Mouse (Mus musculus) hindbrain, embryonic 10.5 days (tissue): ENCODE data around the gene Eif5b. TPM values are rescaled to one million over a fixed set of nuclear protein-coding genes. Genes with fewer than 3 reads are reported as not detected.
"Not testable (repeated sequence)": the region's sequence is repeated elsewhere in the genome, so short reads cannot be mapped to it uniquely, and the experiment has no call there.

Experiments
- DNase-seq: peaks from one replicate; pipeline ENCODE4 v3.0.0-alpha.2; 2017; ENCODE audit warnings: low spot score
- H3K27ac ChIP-seq: fragments of 300-500 bp; sonication (generic); 2 replicates; pipeline ENCODE4 v1.5.1; 2016; ENCODE audit warnings: mild to moderate bottlenecking, moderate library complexity
- H3K27me3 ChIP-seq: fragments of 300-500 bp; sonication (generic); 2 replicates; pipeline ENCODE4 v1.6.1; 2016; ENCODE audit warnings: mild to moderate bottlenecking; ENCODE audit not compliant: poor library complexity, insufficient read depth, severe bottlenecking
- H3K36me3 ChIP-seq: fragments of 300-500 bp; sonication (generic); 2 replicates; pipeline ENCODE4 v1.6.1; 2016; ENCODE audit warnings: mild to moderate bottlenecking, moderate library complexity
- H3K4me1 ChIP-seq: fragments of 300-500 bp; sonication (generic); replicated peaks from 2 replicates; pipeline ENCODE4 v1.6.1; 2016; ENCODE audit warnings: mild to moderate bottlenecking
- H3K4me3 ChIP-seq: fragments of 300-500 bp; sonication (generic); 2 replicates; pipeline ENCODE4 v1.5.1; 2016; ENCODE audit warnings: mild to moderate bottlenecking, moderate library complexity
- H3K9me3 ChIP-seq: fragments of 300-500 bp; sonication (generic); 2 replicates; pipeline ENCODE4 v1.6.1; 2016; ENCODE audit warnings: mild to moderate bottlenecking, moderate library complexity
- WGBS: fragments of 180-500 bp; shearing (Covaris S2); methylation state at CpG from one replicate; pipeline ENCODE4 v1.1.7; 2016; 5-methylcytosine and 5-hydroxymethylcytosine counted together
- polyA plus RNA-seq: library from polyadenylated mRNA; unstranded; fragments of >200 nt; fragmentation: Nextera tagmentation; extraction: Ambion mirVana; gene quantifications from 2 replicates; pipeline ENCODE4 v1.2.1, GENCODE M21; 2016

The Eif5b gene
- polyA plus RNA-seq, 1 experiment from 2014 or later: 16.4 TPM

GRCm38 (mm10) chr1:38012509-38012908 lies 14.7 kb downstream of the Eif5b start:
- Histone ChIP-seq H3K4me3 (no peak overlapping the region), H3K4me1 (no peaks in the 10 kb centered on the region), H3K27ac (no peak overlapping the region), H3K36me3 (no peaks in the 10 kb centered on the region), H3K9me3 (no peaks in the 10 kb centered on the region), H3K27me3 (no peaks in the 10 kb centered on the region)
- DNase-seq: no peak

GRCm38 (mm10) chr1:38014551-38015203 lies 16.9 kb downstream of the Eif5b start:
- no peak for DNase-seq
- Histone ChIP-seq H3K36me3 (peaks cover 20% of the 10 kb centered on the region), H3K27ac (no peak overlapping the region), H3K9me3 (no peaks in the 10 kb centered on the region), H3K4me1 (no peaks in the 10 kb centered on the region), H3K27me3 (no peaks in the 10 kb centered on the region), H3K4me3 (no peak overlapping the region)
- 93% methylated on average over 2 of the region's 2 CpGs for WGBS

GRCm38 (mm10) chr1:38027301-38027700 lies 29.5 kb downstream of the Eif5b start:
- H3K27me3 ChIP-seq: no peaks in the 10 kb centered on the region
- H3K27ac ChIP-seq: no peak overlapping the region
- H3K4me1 ChIP-seq: no peaks in the 10 kb centered on the region
- 93% methylated on average over 7 of the region's 7 CpGs for WGBS
- no peak for DNase-seq
- H3K9me3 ChIP-seq: no peaks in the 10 kb centered on the region
- peaks cover 61% of the 10 kb centered on the region for H3K36me3 ChIP-seq
- no peak overlapping the region for H3K4me3 ChIP-seq

- H3K36me3 ChIP-seq: peaks cover 62% of the 10 kb centered on the region
- 95% methylated on average over 5 of the region's 5 CpGs for WGBS
- no peaks in the 10 kb centered on the region for H3K4me1 ChIP-seq
- no peak overlapping the region for H3K4me3 ChIP-seq
- no peak overlapping the region for H3K27ac ChIP-seq
- DNase-seq: no peak
- no peaks in the 10 kb centered on the region for H3K27me3 ChIP-seq
- H3K9me3 ChIP-seq: no peaks in the 10 kb centered on the region
Measured at GRCm38 (mm10) chr1:38031391-38031790, 33.6 kb downstream of the Eif5b start.

GRCm38 (mm10) chr1:38035521-38035920 lies 37.7 kb downstream of the Eif5b start:
- H3K4me1 ChIP-seq: no peaks in the 10 kb centered on the region
- no peak overlapping the region for H3K27ac ChIP-seq
- DNase-seq: no peak
- WGBS: 92% methylated on average over 4 of the region's 4 CpGs
- H3K9me3 ChIP-seq: no peaks in the 10 kb centered on the region
- peaks cover 88% of the 10 kb centered on the region for H3K36me3 ChIP-seq
- H3K4me3 ChIP-seq: no peak overlapping the region
- no peaks in the 10 kb centered on the region for H3K27me3 ChIP-seq

- Histone ChIP-seq H3K4me3 (no peak overlapping the region), H3K27me3 (no peaks in the 10 kb centered on the region), H3K36me3 (peaks cover 96% of the 10 kb centered on the region), H3K4me1 (no peaks in the 10 kb centered on the region), H3K9me3 (0 out of 2 replicates have a peak, but pooled peaks cover 5% of the 10 kb centered on the region), H3K27ac (no peak overlapping the region)
- DNase-seq: no peak
- WGBS: 93% methylated on average over 5 of the region's 5 CpGs
Measured at GRCm38 (mm10) chr1:38037375-38037774, 39.6 kb downstream of the Eif5b start.

GRCm38 (mm10) chr1:38038898-38039297 lies 41.1 kb downstream of the Eif5b start:
- peaks cover 93% of the 10 kb centered on the region for H3K36me3 ChIP-seq
- DNase-seq: no peak
- no peaks in the 10 kb centered on the region for H3K4me1 ChIP-seq
- WGBS: 96% methylated on average over 2 of the region's 2 CpGs
- no peak overlapping the region for H3K27ac ChIP-seq
- H3K4me3 ChIP-seq: no peak overlapping the region
- 0 out of 2 replicates have a peak, but pooled peaks cover 5% of the 10 kb centered on the region for H3K9me3 ChIP-seq
- no peaks in the 10 kb centered on the region for H3K27me3 ChIP-seq

- Histone ChIP-seq H3K27me3 (no peaks in the 10 kb centered on the region), H3K4me1 (no peaks in the 10 kb centered on the region), H3K9me3 (no peaks in the 10 kb centered on the region), H3K4me3 (no peak overlapping the region), H3K36me3 (peaks cover 98% of the 10 kb centered on the region), H3K27ac (no peak overlapping the region)
- no peak for DNase-seq
- 94% methylated on average over 3 of the region's 3 CpGs for WGBS
Measured at GRCm38 (mm10) chr1:38048121-38048520, 50.3 kb downstream of the Eif5b start.

GRCm38 (mm10) chr1:38049562-38049961 lies 51.8 kb downstream of the Eif5b start:
- Histone ChIP-seq H3K36me3 (peaks cover 100% of the 10 kb centered on the region), H3K4me3 (no peak overlapping the region), H3K4me1 (no peaks in the 10 kb centered on the region), H3K9me3 (no peaks in the 10 kb centered on the region), H3K27ac (no peak overlapping the region), H3K27me3 (no peaks in the 10 kb centered on the region)
- WGBS: 80% methylated on average over 4 of the region's 4 CpGs
- DNase-seq: no peak

GRCm38 (mm10) chr1:38055176-38055575 lies 57.4 kb downstream of the Eif5b start:
- Histone ChIP-seq H3K9me3 (no peaks in the 10 kb centered on the region), H3K4me3 (no peak overlapping the region), H3K27me3 (no peaks in the 10 kb centered on the region), H3K36me3 (peaks cover 98% of the 10 kb centered on the region), H3K27ac (no peak overlapping the region), H3K4me1 (no peaks in the 10 kb centered on the region)
- 90% methylated on average over 5 of the region's 5 CpGs for WGBS
- DNase-seq: no peak

- Histone ChIP-seq H3K27me3 (no peaks in the 10 kb centered on the region), H3K27ac (no peak overlapping the region)
- 88% methylated on average over 6 of the region's 6 CpGs for WGBS
Measured at GRCm38 (mm10) chr1:38058417-38058816, 60.6 kb downstream of the Eif5b start.

GRCm38 (mm10) chr1:38062156-38062555 lies 64.3 kb downstream of the Eif5b start:
- peaks cover 89% of the 10 kb centered on the region for H3K36me3 ChIP-seq
- not testable (repeated sequence) for DNase-seq, H3K4me3 ChIP-seq, H3K27me3 ChIP-seq, H3K4me1 ChIP-seq, H3K27ac ChIP-seq, H3K9me3 ChIP-seq
- 95% methylated on average over 2 of the region's 2 CpGs for whole genome bisulfite sequencing

More at GRCm38 (mm10) chr1:38058417-38058816, 60.6 kb downstream of the Eif5b start:
- Histone ChIP-seq H3K36me3 (peaks cover 94% of the 10 kb centered on the region), H3K9me3 (no peaks in the 10 kb centered on the region), H3K4me3 (no peak overlapping the region), H3K4me1 (no peaks in the 10 kb centered on the region)
- no peak for DNase-seq

- Histone ChIP-seq H3K9me3 (no peaks in the 10 kb centered on the region), H3K4me3 (no peak overlapping the region), H3K4me1 (no peaks in the 10 kb centered on the region), H3K27ac (no peak overlapping the region), H3K36me3 (peaks cover 83% of the 10 kb centered on the region), H3K27me3 (no peaks in the 10 kb centered on the region)
- WGBS: 95% methylated on average over 10 of the region's 10 CpGs
- DNase-seq: no peak
Measured at GRCm38 (mm10) chr1:38067276-38067675, 69.5 kb downstream of the Eif5b start.

- peaks cover 88% of the 10 kb centered on the region for H3K36me3 ChIP-seq
Measured at GRCm38 (mm10) chr1:38071326-38071725, 73.5 kb downstream of the Eif5b start.

More at GRCm38 (mm10) chr1:38071326-38071725, 73.5 kb downstream of the Eif5b start:
- no peak for DNase-seq
- H3K4me1 ChIP-seq: 0 out of 2 replicates have a peak, but pooled peaks cover 3% of the 10 kb centered on the region
- H3K27ac ChIP-seq: no peak overlapping the region
- H3K9me3 ChIP-seq: no peaks in the 10 kb centered on the region
- H3K27me3 ChIP-seq: no peaks in the 10 kb centered on the region
- WGBS: 85% methylated on average over 8 of the region's 8 CpGs
- H3K4me3 ChIP-seq: no peak overlapping the region
